Mouse (Mus musculus) embryonic facial prominence, embryonic 15.5 days (tissue): ENCODE measurements at regions not wholly inside any gene's neighbourhood (a gene's known extent, or its start where the extent isn't known, plus 50 kb on each side); places are given as distances from the start of the nearest gene placed in this dataset.

Source experiments
- ATAC-seq: fragments of 200-750 bp; cut with Nextera tagmentation; 2 replicates; pipeline ENCODE4 v1.8.0; 2017; ENCODE audit warnings: low read depth, moderate TSS enrichment; ENCODE audit not compliant: insufficient number of reproducible peaks, low FRiP score, low TSS enrichment
- H3K27ac ChIP-seq: fragments of 300-500 bp; sonication (generic); replicated peaks from 2 replicates; pipeline ENCODE4 v1.5.1; 2015; ENCODE audit warnings: mild to moderate bottlenecking, inconsistent platforms
- H3K27me3 ChIP-seq: fragments of 300-500 bp; sonication (generic); 2 replicates; pipeline ENCODE4 v1.6.1; 2015; ENCODE audit warnings: inconsistent platforms
- H3K36me3 ChIP-seq: fragments of 300-500 bp; sonication (generic); 2 replicates; pipeline ENCODE4 v1.6.1; 2015; ENCODE audit warnings: mild to moderate bottlenecking, inconsistent platforms
- H3K4me1 ChIP-seq: fragments of 300-500 bp; sonication (generic); 2 replicates; pipeline ENCODE4 v1.6.1; 2015; ENCODE audit warnings: inconsistent platforms
- H3K4me2 ChIP-seq: fragments of 300-500 bp; sonication (generic); replicated peaks from 2 replicates; pipeline ENCODE4 v1.6.1; 2015; ENCODE audit warnings: mild to moderate bottlenecking, inconsistent platforms
- H3K4me3 ChIP-seq: fragments of 300-500 bp; sonication (generic); replicated peaks from 2 replicates; pipeline ENCODE4 v1.5.1; 2015; ENCODE audit warnings: mild to moderate bottlenecking, inconsistent platforms
- H3K9ac ChIP-seq: fragments of 300-500 bp; sonication (generic); 2 replicates; pipeline ENCODE4 v1.6.1; 2015; ENCODE audit warnings: inconsistent platforms
- H3K9me3 ChIP-seq: fragments of 300-500 bp; sonication (generic); replicated peaks from 2 replicates; pipeline ENCODE4 v1.6.1; 2016; ENCODE audit warnings: inconsistent platforms
- WGBS: fragments of 180-500 bp; shearing (Covaris S2); methylation state at CpG from one replicate; pipeline ENCODE4 v1.1.7; 2015; 5-methylcytosine and 5-hydroxymethylcytosine counted together

DNA sequence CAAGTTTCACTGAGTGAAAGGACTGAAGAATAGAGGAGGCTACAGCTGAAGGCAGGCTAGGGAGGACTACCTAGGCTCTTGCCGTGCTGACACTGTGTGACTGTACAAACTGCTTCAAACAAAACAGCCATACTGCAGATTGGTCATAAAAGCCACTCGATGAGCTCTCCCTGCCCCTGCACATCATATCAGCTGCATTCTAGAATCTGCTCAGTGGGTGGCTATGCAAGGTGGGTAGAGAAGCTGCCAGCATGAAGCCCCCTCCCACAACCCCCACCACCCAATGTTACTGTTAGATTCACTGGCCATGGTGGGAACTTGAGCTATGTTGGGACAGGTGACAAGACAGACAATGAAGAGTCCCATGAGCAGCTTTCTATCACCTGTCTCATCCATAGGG is 107.2 kb upstream of the Tox3 start:
- no peaks in the 10 kb centered on the region for H3K9me3 ChIP-seq
- H3K9ac ChIP-seq: no peak overlapping the region
- no peak overlapping the region for H3K4me2 ChIP-seq
- H3K4me3 ChIP-seq: no peak overlapping the region
- H3K27ac ChIP-seq: no peak overlapping the region
- no peaks in the 10 kb centered on the region for H3K36me3 ChIP-seq
- no peak for ATAC-seq
- H3K4me1 ChIP-seq: no peaks in the 10 kb centered on the region
- H3K27me3 ChIP-seq: no peaks in the 10 kb centered on the region
- 89% methylated on average over 2 of the region's 2 CpGs for WGBS

GRCm38 (mm10) chr8:90454130-90454529 is 106.0 kb upstream of the Tox3 start:
- Histone ChIP-seq H3K4me1 (no peaks in the 10 kb centered on the region), H3K36me3 (no peaks in the 10 kb centered on the region), H3K4me2 (no peak overlapping the region), H3K27ac (no peak overlapping the region), H3K9ac (no peak overlapping the region), H3K9me3 (no peaks in the 10 kb centered on the region), H3K27me3 (no peaks in the 10 kb centered on the region), H3K4me3 (no peak overlapping the region)
- 74% methylated on average over 5 of the region's 5 CpGs for WGBS
- ATAC-seq: no peak

- Histone ChIP-seq H3K36me3 (no peaks in the 10 kb centered on the region), H3K9ac (no peak overlapping the region), H3K27ac (no peak overlapping the region), H3K4me1 (no peaks in the 10 kb centered on the region), H3K9me3 (no peaks in the 10 kb centered on the region), H3K27me3 (no peaks in the 10 kb centered on the region), H3K4me3 (no peak overlapping the region), H3K4me2 (no peak overlapping the region)
- WGBS: 84% methylated on average over 9 of the region's 9 CpGs
- ATAC-seq: no peak
Observed at GRCm38 (mm10) chr8:90441058-90441851, 93.1 kb upstream of the Tox3 start.

- H3K4me3 ChIP-seq: no peak overlapping the region
- H3K27me3 ChIP-seq: no peaks in the 10 kb centered on the region
- no peaks in the 10 kb centered on the region for H3K36me3 ChIP-seq
- H3K9me3 ChIP-seq: no peaks in the 10 kb centered on the region
- 85% methylated on average over 2 of the region's 2 CpGs for WGBS
- no peaks in the 10 kb centered on the region for H3K4me1 ChIP-seq
- H3K27ac ChIP-seq: no peak overlapping the region
- no peak overlapping the region for H3K9ac ChIP-seq
- H3K4me2 ChIP-seq: no peak overlapping the region
- no peak for ATAC-seq
Observed at GRCm38 (mm10) chr8:90414021-90414420, 65.9 kb upstream of the Tox3 start.
